Mouse (Mus musculus): ENCODE results near the gene Tapbpl. TPM values are rescaled to one million over a fixed set of nuclear protein-coding genes. Genes with fewer than 3 reads are reported as not detected.
A peak's percentile ranks its signal among the peaks of the same experiment; 100 is the strongest.

Gene Tapbpl
- polyA plus RNA-seq, 1 experiment from 2014 or later, result 1.9 TPM

- H3K27ac ChIP-seq (replicated peaks), result no peak overlapping the region
- no peak overlapping the region for H3K4me2 ChIP-seq (replicated peaks)
- H3K9me3 ChIP-seq, result no peaks in the 10 kb centered on the region
- no peak overlapping the region for H3K4me3 ChIP-seq
- 92% methylated on average over 11 of the region's 11 CpGs for WGBS
- H3K4me1 ChIP-seq, result peaks cover 10% of the 10 kb centered on the region; the same call in 1 of the 2 replicates
- H3K27me3 ChIP-seq, result peaks cover 18% of the 10 kb centered on the region
- 0 out of 2 replicates have a peak, but pooled peaks cover 3% of the 10 kb centered on the region for H3K36me3 ChIP-seq
- no peak overlapping the region for H3K9ac ChIP-seq (replicated peaks)
- ATAC-seq (ENCODE audit: low FRiP score, low read depth), result no peak
Observed at GRCm38 (mm10) chr6:125217899-125218298, 13.8 kb downstream of the Tapbpl start.

GRCm38 (mm10) chr6:125216898-125217297 is 14.8 kb downstream of the Tapbpl start:
- H3K9ac ChIP-seq (replicated peaks), result no peak overlapping the region
- WGBS, result 86% methylated on average over 2 of the region's 2 CpGs
- H3K27ac ChIP-seq (replicated peaks), result no peak overlapping the region

GRCm38 (mm10) chr6:125215148-125215954 is 16.3 kb downstream of the Tapbpl start, which contains the start of gene Vamp1:
Gene Vamp1, plus strand, starts transcription at chr6:125215551.
- H3K9me3 ChIP-seq, result no peaks in the 10 kb centered on the region
- peak within 1 kb of the TSS; percentile 75 for H3K9ac ChIP-seq (replicated peaks)
- peak within 1 kb of the TSS; percentile 66 for H3K4me3 ChIP-seq
- peaks cover 10% of the 10 kb centered on the region; the same call in 1 of the 2 replicates for H3K4me1 ChIP-seq
- H3K4me2 ChIP-seq (replicated peaks), result peak within 1 kb of the TSS; percentile 98
- WGBS, result under 1% methylated on average over 48 of the region's 48 CpGs
- peak; percentile 97 for ATAC-seq (ENCODE audit: low FRiP score, low read depth)
- H3K36me3 ChIP-seq, result no peaks in the 10 kb centered on the region
- peaks cover 28% of the 10 kb centered on the region for H3K27me3 ChIP-seq
- H3K27ac ChIP-seq (replicated peaks), result peak within 1 kb of the TSS; percentile 60

More at GRCm38 (mm10) chr6:125216898-125217297, 14.8 kb downstream of the Tapbpl start:
- H3K4me1 ChIP-seq, result peaks cover 10% of the 10 kb centered on the region; the same call in 1 of the 2 replicates
- ATAC-seq (ENCODE audit: low FRiP score, low read depth), result no peak
- H3K36me3 ChIP-seq, result no peaks in the 10 kb centered on the region
- no peaks in the 10 kb centered on the region for H3K9me3 ChIP-seq
- no peak overlapping the region for H3K4me3 ChIP-seq
- peaks cover 21% of the 10 kb centered on the region for H3K27me3 ChIP-seq
- H3K4me2 ChIP-seq (replicated peaks), result no peak overlapping the region

GRCm38 (mm10) chr6:125213715-125214114 is 17.9 kb downstream of the Tapbpl start:
- peaks cover 10% of the 10 kb centered on the region; the same call in 1 of the 2 replicates for H3K4me1 ChIP-seq
- ATAC-seq (ENCODE audit: low FRiP score, low read depth), result no peak
- no peak overlapping the region for H3K9ac ChIP-seq (replicated peaks)
- no peak overlapping the region for H3K4me2 ChIP-seq (replicated peaks)
- no peaks in the 10 kb centered on the region for H3K9me3 ChIP-seq
- H3K36me3 ChIP-seq, result no peaks in the 10 kb centered on the region
- no peak overlapping the region for H3K27ac ChIP-seq (replicated peaks)
- H3K4me3 ChIP-seq, result no peak overlapping the region
- peaks cover 28% of the 10 kb centered on the region for H3K27me3 ChIP-seq
- 87% methylated on average over 6 of the region's 6 CpGs for WGBS

- H3K9me3 ChIP-seq, result no peaks in the 10 kb centered on the region
- no peak overlapping the region for H3K4me3 ChIP-seq
- H3K27me3 ChIP-seq, result peaks cover 28% of the 10 kb centered on the region
- WGBS, result 77% methylated on average over 6 of the region's 6 CpGs
- H3K27ac ChIP-seq (replicated peaks), result no peak overlapping the region
- H3K4me2 ChIP-seq (replicated peaks), result no peak overlapping the region
- no peak overlapping the region for H3K9ac ChIP-seq (replicated peaks)
- H3K36me3 ChIP-seq, result no peaks in the 10 kb centered on the region
- peaks cover 10% of the 10 kb centered on the region; the same call in 1 of the 2 replicates for H3K4me1 ChIP-seq
- ATAC-seq (ENCODE audit: low FRiP score, low read depth), result no peak
Observed at GRCm38 (mm10) chr6:125213129-125213528, 18.5 kb downstream of the Tapbpl start.

- H3K9me3 ChIP-seq, result no peaks in the 10 kb centered on the region
- no peak overlapping the region for H3K4me3 ChIP-seq
- H3K27ac ChIP-seq (replicated peaks), result no peak overlapping the region
- no peak for ATAC-seq (ENCODE audit: low FRiP score, low read depth)
- H3K36me3 ChIP-seq, result no peaks in the 10 kb centered on the region
- WGBS, result 58% methylated on average over 2 of the region's 2 CpGs
- H3K4me2 ChIP-seq (replicated peaks), result no peak overlapping the region
- H3K27me3 ChIP-seq, result peaks cover 28% of the 10 kb centered on the region
- H3K9ac ChIP-seq (replicated peaks), result no peak overlapping the region
- H3K4me1 ChIP-seq, result peaks cover 10% of the 10 kb centered on the region; the same call in 1 of the 2 replicates
Observed at GRCm38 (mm10) chr6:125212621-125213020, 19.0 kb downstream of the Tapbpl start.

- Histone ChIP-seq H3K9me3 (no peaks in the 10 kb centered on the region), H3K27me3 (peaks cover 20% of the 10 kb centered on the region; the same call in 1 of the 2 replicates), H3K4me1 (no peaks in the 10 kb centered on the region), H3K9ac (replicated peaks) (no peak overlapping the region), H3K4me2 (replicated peaks) (no peak overlapping the region), H3K27ac (replicated peaks) (no peak overlapping the region), H3K4me3 (no peak overlapping the region), H3K36me3 (no peaks in the 10 kb centered on the region)
- no peak for ATAC-seq (ENCODE audit: low FRiP score, low read depth)
- 76% methylated on average over 1 of the region's 1 CpGs for WGBS
Observed at GRCm38 (mm10) chr6:125210436-125210835, 21.2 kb downstream of the Tapbpl start.

- Histone ChIP-seq H3K4me1 (peaks cover 18% of the 10 kb centered on the region), H3K4me2 (replicated peaks) (no peak overlapping the region), H3K9me3 (no peaks in the 10 kb centered on the region), H3K27ac (replicated peaks) (no peak overlapping the region), H3K36me3 (peaks cover 21% of the 10 kb centered on the region), H3K27me3 (no peaks in the 10 kb centered on the region), H3K4me3 (no peak overlapping the region), H3K9ac (replicated peaks) (no peak overlapping the region)
- ATAC-seq (ENCODE audit: low FRiP score, low read depth), result no peak
- WGBS, result 89% methylated on average over 5 of the region's 5 CpGs
Observed at GRCm38 (mm10) chr6:125197166-125197565, 34.5 kb downstream of the Tapbpl start.

GRCm38 (mm10) chr6:125196301-125196700 is 35.4 kb downstream of the Tapbpl start:
- H3K4me2 ChIP-seq (replicated peaks), result no peak overlapping the region
- H3K4me1 ChIP-seq, result peaks cover 18% of the 10 kb centered on the region
- peak overlapping the region; percentile 25; the same call in 1 of the 2 replicates for H3K27ac ChIP-seq (replicated peaks)
- H3K9me3 ChIP-seq, result no peaks in the 10 kb centered on the region
- no peak overlapping the region for H3K4me3 ChIP-seq
- WGBS, result 25% methylated on average over 3 of the region's 3 CpGs
- no peaks in the 10 kb centered on the region for H3K27me3 ChIP-seq
- no peak for ATAC-seq (ENCODE audit: low FRiP score, low read depth)
- H3K36me3 ChIP-seq, result peaks cover 21% of the 10 kb centered on the region
- H3K9ac ChIP-seq (replicated peaks), result no peak overlapping the region

GRCm38 (mm10) chr6:125195541-125196075 is 36.1 kb downstream of the Tapbpl start:
- no peaks in the 10 kb centered on the region for H3K9me3 ChIP-seq
- peaks cover 21% of the 10 kb centered on the region for H3K36me3 ChIP-seq
- ATAC-seq (ENCODE audit: low FRiP score, low read depth), result no peak
- no peak overlapping the region for H3K4me3 ChIP-seq
- H3K27ac ChIP-seq (replicated peaks), result peak overlapping the region; percentile 52; the same call in 1 of the 2 replicates
- no peaks in the 10 kb centered on the region for H3K27me3 ChIP-seq
- peak overlapping the region; percentile 29; the same call in 1 of the 2 replicates for H3K9ac ChIP-seq (replicated peaks)
- peaks cover 18% of the 10 kb centered on the region for H3K4me1 ChIP-seq
- WGBS, result 15% methylated on average over 1 of the region's 1 CpGs
- no peak overlapping the region for H3K4me2 ChIP-seq (replicated peaks)

GRCm38 (mm10) chr6:125193390-125193789 is 38.3 kb downstream of the Tapbpl start:
- no peak overlapping the region for H3K27ac ChIP-seq (replicated peaks)
- H3K4me1 ChIP-seq, result peaks cover 21% of the 10 kb centered on the region
- no peaks in the 10 kb centered on the region for H3K27me3 ChIP-seq
- H3K9ac ChIP-seq (replicated peaks), result no peak overlapping the region
- no peak for ATAC-seq (ENCODE audit: low FRiP score, low read depth)
- no peaks in the 10 kb centered on the region for H3K9me3 ChIP-seq
- no peak overlapping the region for H3K4me3 ChIP-seq
- peaks cover 33% of the 10 kb centered on the region for H3K36me3 ChIP-seq
- no peak overlapping the region for H3K4me2 ChIP-seq (replicated peaks)
- 89% methylated on average over 7 of the region's 7 CpGs for WGBS

GRCm38 (mm10) chr6:125192841-125193240 is 38.8 kb downstream of the Tapbpl start:
- no peak for ATAC-seq (ENCODE audit: low FRiP score, low read depth)
- peak overlapping the region; percentile 88 for H3K4me2 ChIP-seq (replicated peaks)
- H3K4me3 ChIP-seq, result peak overlapping the region; percentile 72
- peaks cover 21% of the 10 kb centered on the region for H3K4me1 ChIP-seq
- 49% methylated on average over 5 of the region's 5 CpGs for WGBS
- H3K9me3 ChIP-seq, result no peaks in the 10 kb centered on the region
- peaks cover 39% of the 10 kb centered on the region for H3K36me3 ChIP-seq
- peak overlapping the region; percentile 85 for H3K9ac ChIP-seq (replicated peaks)
- H3K27ac ChIP-seq (replicated peaks), result peak overlapping the region; percentile 99
- no peaks in the 10 kb centered on the region for H3K27me3 ChIP-seq

Data from midbrain, embryonic 12.5 days (tissue).